ENCODE assay signal across 25 mouse cellular contexts in genomic region chr7:135728038-135728437, GRCm38 (mm10).
"Had no signal": no experiment of that assay in that cellular context is flagged by ENCODE, and none has a peak within 500 bp of the region (broad histone marks: within the 10 kb centered on the region; RNA-seq: fewer than 3 reads in every experiment).

No protein-coding gene starts in this region.

- ATAC-seq: forebrain, postnatal 0 days; hindbrain, postnatal 0 days; intestine, embryonic 16.5 days had no signal

- H3K4me3 ChIP-seq: heart, embryonic 13.5 days; heart, embryonic 15.5 days; hindbrain, embryonic 13.5 days; hindbrain, embryonic 15.5 days; kidney, embryonic 15.5 days; limb, embryonic 12.5 days; limb, embryonic 15.5 days had no signal

- H3K4me2 ChIP-seq: heart, embryonic 11.5 days; heart, embryonic 13.5 days; heart, embryonic 15.5 days; hindbrain, embryonic 13.5 days; hindbrain, embryonic 15.5 days; kidney, embryonic 15.5 days; limb, embryonic 12.5 days; limb, embryonic 15.5 days had no signal

- H3K9ac ChIP-seq: forebrain, postnatal 0 days; heart, embryonic 13.5 days; heart, embryonic 15.5 days; hindbrain, embryonic 13.5 days; hindbrain, embryonic 15.5 days; kidney, embryonic 15.5 days; limb, embryonic 12.5 days; limb, embryonic 15.5 days had no signal

- H3K4me1 ChIP-seq: hindbrain, embryonic 13.5 days; hindbrain, embryonic 15.5 days; limb, embryonic 12.5 days had no signal

- H3K27ac ChIP-seq: heart, embryonic 13.5 days; heart, embryonic 15.5 days; hindbrain, embryonic 13.5 days; hindbrain, embryonic 15.5 days; hindbrain, postnatal 0 days; kidney, embryonic 15.5 days; kidney, postnatal 0 days; limb, embryonic 12.5 days; limb, embryonic 15.5 days had no signal

- H3K27me3 ChIP-seq: heart, embryonic 15.5 days; hindbrain, embryonic 13.5 days; hindbrain, embryonic 15.5 days; kidney, embryonic 15.5 days; limb, embryonic 12.5 days; limb, embryonic 15.5 days had no signal

- DNase-seq: forebrain, postnatal 0 days; gastrocnemius, postnatal 14 days; gastrocnemius, postnatal 36 days; heart, adult 18-20 months; heart, postnatal 14 days; heart, postnatal 36 days; kidney, adult 11 months; kidney, adult 2 months; kidney, adult 9 months; kidney, postnatal 14 days; kidney, postnatal 36 days; layer of hippocampus, adult 9-11 months; layer of hippocampus, postnatal 36 days; left cerebral cortex, postnatal 4 days had no signal

- H3K36me3 ChIP-seq: heart, embryonic 13.5 days; heart, embryonic 15.5 days; hindbrain, embryonic 13.5 days; hindbrain, embryonic 15.5 days; kidney, embryonic 15.5 days; limb, embryonic 12.5 days; limb, embryonic 15.5 days had no signal

- H3K9me3 ChIP-seq: heart, embryonic 13.5 days; heart, embryonic 15.5 days; hindbrain, embryonic 13.5 days; hindbrain, embryonic 15.5 days; kidney, embryonic 15.5 days; limb, embryonic 12.5 days; limb, embryonic 15.5 days had no signal
